Mouse (Mus musculus) bone marrow, adult 2 months (tissue): ENCODE measurements at regions not wholly inside any gene's neighbourhood (a gene's known extent, or its start where the extent isn't known, plus 50 kb on each side); places are given as distances from the start of the nearest gene placed in this dataset.

Experiments
- H3K27ac ChIP-seq: fragments of 200-500 bp; 2 replicates; pipeline ENCODE4 v1.5.1; 2012; ENCODE audit warnings: low read depth, mild to moderate bottlenecking, control low read depth, inconsistent platforms, low read length; ENCODE audit not compliant: control insufficient read depth, poor library complexity, insufficient read depth
- H3K4me1 ChIP-seq: fragments of 200-500 bp; 2 replicates; pipeline ENCODE4 v1.6.1; 2011; ENCODE audit warnings: low read length; ENCODE audit not compliant: control insufficient read depth, insufficient read depth
- H3K4me3 ChIP-seq: fragments of 200-500 bp; replicated peaks from 2 replicates; pipeline ENCODE3; 2011; ENCODE audit warnings: mild to moderate bottlenecking, low read depth, low read length, control low read depth; ENCODE audit not compliant: control insufficient read depth
- CTCF ChIP-seq: fragments of 200-500 bp; IDR thresholded peaks from 2 replicates; pipeline ENCODE4 v1.5.1; 2011; ENCODE audit warnings: low read length, control low read depth; ENCODE audit not compliant: control insufficient read depth, insufficient read depth
- POLR2A ChIP-seq: fragments of 200-500 bp; IDR thresholded peaks from 2 replicates; pipeline ENCODE4 v1.6.1; 2011; ENCODE audit warnings: low read depth, mild to moderate bottlenecking, control low read depth, low read length, borderline replicate concordance; ENCODE audit not compliant: control insufficient read depth
- WGBS: fragments of 180-500 bp; shearing (Covaris S2); methylation state at CpG from one replicate; pipeline ENCODE4 v1.1.7; 2018; 5-methylcytosine and 5-hydroxymethylcytosine counted together

DNA sequence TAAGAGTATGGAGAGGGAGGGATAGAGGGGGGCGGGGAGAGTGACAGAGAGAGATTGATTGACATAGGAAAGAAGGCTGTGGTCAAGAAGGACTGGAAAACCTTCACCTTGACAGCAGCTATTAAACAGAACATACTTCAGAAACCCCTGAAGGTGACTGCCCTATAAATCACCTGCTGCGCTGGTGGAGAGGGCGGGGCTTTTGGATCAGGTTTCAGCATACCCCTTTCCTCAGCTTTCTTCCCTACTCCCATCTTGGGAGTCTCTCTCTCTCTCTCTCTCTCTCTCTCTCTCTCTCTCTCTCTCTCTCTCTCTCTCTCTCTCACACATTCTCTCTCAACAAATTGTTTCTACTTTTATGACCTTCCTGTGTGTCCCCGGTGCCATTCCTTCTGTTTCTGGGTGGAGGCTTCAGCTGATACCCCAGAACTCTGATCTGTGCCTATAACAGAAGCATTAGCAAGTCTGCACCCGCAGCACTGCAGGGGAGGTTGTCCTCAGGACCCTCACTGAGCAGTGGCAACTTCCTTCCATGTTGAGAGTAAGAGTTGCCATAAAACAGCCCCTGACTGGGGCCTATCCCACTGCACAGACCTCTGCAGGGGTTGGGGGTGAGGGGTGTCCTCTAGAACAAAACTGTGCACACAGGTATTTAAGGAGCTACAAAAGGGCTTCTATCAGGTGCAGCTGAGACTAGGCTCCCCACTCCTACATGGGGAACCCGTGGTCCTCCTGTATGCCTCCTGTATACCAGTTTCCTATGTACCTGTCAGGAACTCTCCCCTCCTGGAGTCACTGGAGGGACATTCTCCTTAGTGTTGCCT lies 216.7 kb upstream of the 4930535I16Rik start:
- 23% methylated on average over 6 of the region's 6 CpGs for WGBS
- TF ChIP-seq CTCF (no peak), POLR2A (no peak)
- no peak overlapping the region for H3K4me3 ChIP-seq

GRCm38 (mm10) chr4:124130946-124131345 lies 213.1 kb upstream of the 4930535I16Rik start:
- Histone ChIP-seq H3K4me1 (no peaks in the 10 kb centered on the region), H3K27ac (no peak overlapping the region), H3K4me3 (no peak overlapping the region)
- 72% methylated on average over 5 of the region's 5 CpGs for whole genome bisulfite sequencing
- TF ChIP-seq CTCF (0 out of 2 replicates have a peak, but pooled peaks have one; percentile 10), POLR2A (no peak)

More for the DNA sequence above, 216.7 kb upstream of the 4930535I16Rik start:
- H3K4me1 ChIP-seq, result no peaks in the 10 kb centered on the region
- no peak overlapping the region for H3K27ac ChIP-seq

DNA sequence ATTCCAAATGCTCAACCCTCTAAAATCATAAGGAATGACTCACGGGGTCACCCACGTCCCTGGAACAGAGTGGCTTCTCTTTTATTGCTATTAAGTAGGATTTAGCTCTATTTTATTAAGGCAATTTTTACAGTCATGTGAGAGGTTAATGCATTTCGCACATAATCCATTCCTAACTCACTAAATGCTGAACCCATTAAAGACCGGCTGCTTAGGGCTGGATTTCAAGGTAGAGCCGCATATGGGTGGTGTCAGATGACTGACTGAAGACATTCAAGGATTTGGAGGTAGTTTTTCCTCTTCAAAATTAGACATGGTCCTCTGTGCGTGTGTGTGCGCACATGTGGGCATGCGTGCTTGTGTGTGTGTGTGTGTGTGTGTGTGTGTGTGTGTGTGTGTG lies 208.4 kb upstream of the 4930535I16Rik start:
- Histone ChIP-seq H3K4me1 (no peaks in the 10 kb centered on the region), H3K4me3 (no peak overlapping the region), H3K27ac (no peak overlapping the region)
- no peak for TF ChIP-seq POLR2A
- no peak for TF ChIP-seq CTCF
- WGBS, result 72% methylated on average over 8 of the region's 8 CpGs

DNA sequence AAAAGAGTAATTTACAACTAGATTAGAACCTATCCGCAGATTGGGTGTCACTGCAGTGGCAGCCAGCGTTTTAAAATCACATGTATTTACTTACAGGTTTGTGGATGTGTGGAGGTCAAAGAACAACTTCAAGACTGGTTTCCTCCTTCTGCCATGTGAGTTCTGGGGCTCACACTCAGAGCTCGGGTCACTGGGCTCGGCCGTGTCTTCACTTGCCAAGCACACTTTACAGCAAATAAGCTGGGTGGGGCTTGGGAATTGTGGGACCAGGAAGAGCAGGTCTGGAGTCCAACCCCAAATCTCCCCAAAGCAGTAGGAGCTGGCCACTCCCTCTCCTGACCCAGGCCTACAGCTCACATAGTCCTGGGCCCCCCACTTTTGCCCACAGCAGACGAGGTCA lies 202.5 kb upstream of the 4930535I16Rik start:
- TF ChIP-seq POLR2A (no peak), CTCF (no peak)
- Histone ChIP-seq H3K4me3 (no peak overlapping the region), H3K27ac (no peak overlapping the region), H3K4me1 (no peaks in the 10 kb centered on the region)
- 65% methylated on average over 6 of the region's 6 CpGs for WGBS

DNA sequence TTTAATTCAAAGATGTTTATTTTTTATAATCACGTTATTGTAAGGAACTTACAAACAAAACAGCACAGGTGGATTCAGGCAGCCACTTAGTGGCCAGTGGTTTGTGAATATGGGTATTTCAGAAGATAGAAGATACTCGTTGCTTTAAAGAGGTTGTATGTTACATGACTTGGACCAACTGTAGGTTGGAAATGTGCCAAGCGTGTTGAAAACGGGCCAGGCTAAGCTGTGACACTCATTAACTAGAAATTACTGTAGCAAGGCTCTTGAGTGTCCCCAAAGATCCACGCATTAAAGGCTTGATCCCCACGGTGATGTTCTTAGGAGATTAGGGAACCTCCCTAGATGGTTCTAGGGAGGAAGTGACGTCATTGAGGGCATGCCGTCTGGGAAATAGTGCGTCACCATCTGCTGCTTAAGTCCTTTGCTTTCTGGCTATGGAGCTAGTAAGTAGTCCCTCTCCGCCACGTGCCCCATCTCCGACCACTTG lies 196.1 kb upstream of the 4930535I16Rik start:
- TF ChIP-seq CTCF (no peak), POLR2A (no peak)
- Histone ChIP-seq H3K4me1 (no peaks in the 10 kb centered on the region), H3K4me3 (no peak overlapping the region), H3K27ac (no peak overlapping the region)
- WGBS, result 68% methylated on average over 12 of the region's 12 CpGs

DNA sequence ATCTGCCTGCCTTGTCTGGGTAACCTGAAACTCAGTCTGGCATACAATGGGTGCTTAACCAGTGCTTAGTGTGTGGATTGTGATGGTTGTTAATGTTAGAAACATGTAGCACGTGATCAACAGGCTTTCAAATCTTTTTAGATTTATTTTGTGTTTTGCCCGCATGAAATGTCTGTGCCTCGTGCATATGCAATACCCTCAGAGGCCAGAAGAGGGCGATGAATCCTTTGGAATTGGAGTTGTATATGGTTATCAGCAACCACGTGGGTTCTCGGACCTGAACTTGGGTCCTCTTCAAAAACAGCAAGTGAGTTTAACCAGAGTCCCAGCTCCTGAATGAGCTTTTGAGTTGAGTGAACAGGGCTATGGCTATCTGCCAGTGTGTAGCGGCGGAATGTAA lies 192.9 kb upstream of the 4930535I16Rik start:
- WGBS, result 58% methylated on average over 8 of the region's 8 CpGs
- no peak overlapping the region for H3K4me3 ChIP-seq
- no peaks in the 10 kb centered on the region for H3K4me1 ChIP-seq
- TF ChIP-seq POLR2A (no peak), CTCF (peak; percentile 23; the same call in 1 of the 2 replicates)
- H3K27ac ChIP-seq, result no peak overlapping the region

DNA sequence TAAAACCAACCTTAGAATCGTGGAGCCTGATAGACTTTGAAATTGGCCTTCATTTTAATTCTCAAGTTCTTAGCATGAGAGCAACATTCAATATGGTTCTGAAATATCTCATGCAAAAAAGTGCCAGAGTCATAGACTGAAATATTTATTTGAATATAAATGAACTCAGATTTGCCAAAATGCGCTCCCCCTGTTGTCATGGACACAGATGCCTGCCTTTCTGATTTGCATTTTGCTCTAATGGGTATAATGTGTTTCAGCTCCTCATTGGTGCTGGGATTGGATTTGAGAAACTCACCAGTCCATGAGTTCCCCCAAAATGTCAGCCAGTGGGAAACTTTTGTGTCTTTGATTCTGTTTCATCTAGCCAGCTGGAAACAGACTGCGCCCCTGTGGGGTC lies 191.5 kb upstream of the 4930535I16Rik start:
- H3K4me1 ChIP-seq, result no peaks in the 10 kb centered on the region
- H3K4me3 ChIP-seq, result no peak overlapping the region
- TF ChIP-seq POLR2A, result no peak
- TF ChIP-seq CTCF, result no peak
- 76% methylated on average over 3 of the region's 3 CpGs for WGBS
- no peak overlapping the region for H3K27ac ChIP-seq

GRCm38 (mm10) chr4:124102684-124103083 lies 184.9 kb upstream of the 4930535I16Rik start:
- 33% methylated on average over 2 of the region's 2 CpGs for WGBS
- TF ChIP-seq POLR2A (no peak), CTCF (peak; percentile 36; the same call in 1 of the 2 replicates)
- Histone ChIP-seq H3K4me3 (no peak overlapping the region), H3K4me1 (no peaks in the 10 kb centered on the region), H3K27ac (no peak overlapping the region)
